Mouse (Mus musculus) retina, adult 2 months (tissue): ENCODE results near the gene Utp18.
"Not testable (repeated sequence)": the region's sequence is repeated elsewhere in the genome, so short reads cannot be mapped to it uniquely, and the experiment has no call there.

Experiments
- DNase-seq: peaks from one replicate; pipeline ENCODE4 v3.0.0-alpha.2; 2012; ENCODE audit warnings: low read depth, low spot score

The Utp18 gene

GRCm38 (mm10) chr11:93885572-93886410, at the start of gene Utp18, which contains the start of gene Mbtd1:
Utp18 (minus strand) TSS chr11:93885766.
Mbtd1 (plus strand) TSS chr11:93885852.
- peak; percentile 90 for DNase-seq

DNA sequence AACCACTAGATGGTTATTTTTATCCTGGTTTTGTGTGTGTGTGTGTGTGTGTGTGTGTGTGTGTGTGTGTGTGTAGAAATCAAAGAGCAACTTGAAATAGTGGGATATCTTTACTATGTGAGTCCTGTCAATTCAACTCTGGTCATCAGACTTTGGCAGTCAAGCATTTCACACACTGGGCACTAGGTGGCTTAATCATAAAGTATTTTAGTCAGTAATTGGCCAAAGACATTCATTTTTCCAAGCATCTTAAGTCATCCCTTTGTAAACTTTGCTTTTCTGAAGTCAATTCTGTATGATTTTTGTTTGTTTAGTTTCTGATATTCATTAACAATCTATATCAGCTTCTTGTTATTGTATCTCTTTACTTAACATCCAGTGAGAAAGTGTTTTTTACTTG, 43.5 kb upstream of the Utp18 start:
- DNase-seq = no peak

DNA sequence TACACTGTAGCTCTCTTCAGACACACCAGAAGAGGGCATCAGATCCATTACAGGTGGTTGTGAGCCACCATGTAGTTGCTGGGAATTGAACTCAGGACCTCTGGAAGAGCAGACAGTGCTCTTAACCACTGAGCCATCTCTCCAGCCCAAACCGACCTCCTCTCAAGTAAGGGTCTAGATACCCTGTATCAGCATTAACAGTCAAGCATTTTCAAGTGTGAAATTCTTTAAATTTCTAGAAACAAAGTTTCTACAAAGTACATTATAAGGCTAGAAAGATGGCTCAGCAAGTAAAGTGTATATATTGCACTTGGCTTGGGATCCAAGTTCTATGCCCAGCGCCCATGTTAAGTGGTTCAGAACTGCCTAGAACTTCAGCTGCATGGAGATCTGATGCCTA, 29.5 kb upstream of the Utp18 start:
- DNase-seq = not testable (repeated sequence)

DNA sequence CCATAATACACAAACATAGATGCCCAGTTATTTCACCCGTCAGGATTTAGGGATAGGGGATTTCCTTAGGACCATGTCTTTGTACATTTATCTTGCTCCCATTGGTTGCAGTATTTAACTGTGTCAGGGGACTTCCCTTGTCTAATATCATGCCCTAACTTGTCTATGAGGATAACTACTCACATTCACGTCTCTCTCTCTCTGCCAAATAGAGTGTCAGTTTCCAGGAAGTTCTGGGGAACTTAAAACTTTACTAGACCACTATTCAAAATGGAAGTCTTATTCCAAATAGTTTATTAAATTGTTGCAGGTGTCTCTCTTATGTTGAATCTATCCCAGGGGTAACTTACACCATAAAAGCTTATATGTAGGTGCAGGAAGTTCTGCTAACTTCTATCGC, 26.0 kb upstream of the Utp18 start:
- no peak for DNase-seq

GRCm38 (mm10) chr11:93908829-93909228, 23.3 kb upstream of the Utp18 start:
- no peak for DNase-seq

DNA sequence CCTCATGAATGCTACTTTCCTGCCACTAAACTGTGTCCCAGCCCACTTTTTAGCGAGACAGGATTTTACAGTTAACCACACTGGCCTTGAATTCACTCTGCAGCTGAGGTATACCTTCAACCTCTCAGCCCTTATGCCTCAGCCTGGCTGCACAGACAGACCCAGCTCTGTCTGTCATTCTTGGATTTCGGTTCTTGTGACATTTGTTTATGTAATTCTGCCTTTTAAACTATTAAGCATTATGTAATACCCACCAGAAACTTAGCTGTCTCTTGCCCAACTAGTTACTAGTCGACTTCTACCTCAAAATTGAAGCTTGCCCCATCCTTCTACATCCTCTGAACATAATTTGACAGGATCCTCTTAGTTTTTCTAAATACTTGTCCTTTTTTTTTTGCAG, 22.3 kb upstream of the Utp18 start:
- no peak for DNase-seq

GRCm38 (mm10) chr11:93906834-93907233, 21.3 kb upstream of the Utp18 start:
- DNase-seq = no peak

GRCm38 (mm10) chr11:93897732-93898131, 12.2 kb upstream of the Utp18 start:
- DNase-seq = no peak

DNA sequence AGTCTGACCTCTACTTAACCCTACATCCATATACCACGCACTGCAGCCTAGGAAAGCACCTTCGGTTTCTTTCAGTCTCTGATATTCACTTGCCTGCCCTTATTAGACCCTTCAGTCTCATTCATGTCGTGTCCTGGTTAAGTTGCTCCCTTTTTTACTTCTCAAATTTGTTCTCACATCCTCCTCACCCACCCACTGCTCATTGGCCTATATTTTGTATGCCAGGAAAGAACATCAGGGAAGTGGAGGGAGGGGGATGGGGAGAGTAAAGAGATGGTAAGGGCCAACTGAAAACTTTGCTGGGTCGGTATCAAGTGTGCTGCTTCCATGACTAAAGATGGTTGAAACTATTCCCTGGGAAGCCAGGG, 1.5 kb upstream of the Utp18 start:
- no peak for DNase-seq

GRCm38 (mm10) chr11:93886411-93887079, 979 bp upstream of the Utp18 start:
- DNase-seq = peak; percentile 6

GRCm38 (mm10) chr11:93884901-93885571, 530 bp downstream of the Utp18 start:
- peak; percentile 37 for DNase-seq

GRCm38 (mm10) chr11:93884068-93884467, 1.5 kb downstream of the Utp18 start:
- DNase-seq = no peak

DNA sequence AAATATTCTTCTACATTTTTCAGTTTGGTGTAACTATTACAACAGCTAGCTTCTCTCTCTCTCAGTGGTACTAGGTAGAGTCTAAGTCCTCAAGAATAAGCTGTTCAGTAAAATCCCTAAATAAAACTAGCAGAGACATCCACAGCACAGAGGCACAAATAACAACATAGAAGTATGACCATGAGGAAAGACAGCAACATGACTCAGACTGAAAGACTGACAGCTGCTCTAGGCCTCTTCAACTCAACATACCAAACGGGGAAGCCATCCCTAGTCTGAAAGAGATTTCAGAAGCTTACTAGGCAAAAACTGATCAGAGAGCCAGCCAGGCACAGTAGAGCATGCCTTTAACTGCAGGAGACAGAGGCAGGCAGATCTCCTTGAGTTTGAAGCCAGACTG, 22.9 kb downstream of the Utp18 start:
- no peak for DNase-seq

GRCm38 (mm10) chr11:93862045-93862623, 23.4 kb downstream of the Utp18 start:
- DNase-seq = no peak

DNA sequence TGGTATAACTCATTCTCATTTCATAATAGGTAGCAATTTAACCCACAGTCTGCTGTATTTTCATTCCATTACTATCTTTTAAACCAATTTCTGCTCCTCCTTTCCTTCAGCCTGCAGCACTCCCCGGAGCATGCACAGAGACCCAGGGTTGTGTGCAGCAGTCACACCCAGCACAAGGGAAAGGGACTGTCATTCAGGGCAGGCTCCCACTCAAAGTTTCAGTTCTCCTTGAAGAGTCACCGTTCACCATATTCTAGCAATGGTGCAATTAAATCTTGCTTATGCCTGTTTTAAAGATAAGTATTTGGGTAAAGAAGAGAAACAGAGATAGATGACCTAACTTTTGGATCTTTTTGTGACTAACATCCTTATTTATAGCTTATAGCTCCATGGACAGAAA, 24.4 kb downstream of the Utp18 start:
- no peak for DNase-seq

GRCm38 (mm10) chr11:93860540-93861172, 24.9 kb downstream of the Utp18 start:
- DNase-seq = no peak

- peak; percentile 43 for DNase-seq
These were observed 29.1 kb downstream of the Utp18 start for GRCm38 (mm10) chr11:93856284-93856955.

GRCm38 (mm10) chr11:93852546-93852945, 33.0 kb downstream of the Utp18 start:
- DNase-seq = no peak

DNA sequence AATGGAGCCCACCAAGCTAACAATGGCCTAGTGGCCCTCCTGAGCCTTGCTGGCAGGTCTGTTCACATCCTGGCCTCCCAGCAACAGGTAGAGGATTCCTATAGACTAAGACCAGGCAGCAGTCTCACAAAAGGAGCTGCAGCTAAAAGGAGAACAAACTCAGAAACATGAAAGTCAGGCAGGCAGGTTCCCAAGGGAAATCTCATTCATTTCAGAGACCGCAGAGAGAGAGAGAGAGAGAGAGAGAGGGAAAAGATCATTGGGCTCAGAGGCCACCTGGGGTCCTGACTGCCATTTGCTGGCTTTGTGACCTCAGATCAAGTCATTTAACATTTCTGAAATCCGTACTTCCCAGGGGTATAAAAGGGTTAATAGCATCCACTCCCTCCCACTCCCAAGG, 38.2 kb downstream of the Utp18 start:
- DNase-seq = no peak

GRCm38 (mm10) chr11:93835800-93836199, 49.8 kb downstream of the Utp18 start:
- DNase-seq = no peak

DNA sequence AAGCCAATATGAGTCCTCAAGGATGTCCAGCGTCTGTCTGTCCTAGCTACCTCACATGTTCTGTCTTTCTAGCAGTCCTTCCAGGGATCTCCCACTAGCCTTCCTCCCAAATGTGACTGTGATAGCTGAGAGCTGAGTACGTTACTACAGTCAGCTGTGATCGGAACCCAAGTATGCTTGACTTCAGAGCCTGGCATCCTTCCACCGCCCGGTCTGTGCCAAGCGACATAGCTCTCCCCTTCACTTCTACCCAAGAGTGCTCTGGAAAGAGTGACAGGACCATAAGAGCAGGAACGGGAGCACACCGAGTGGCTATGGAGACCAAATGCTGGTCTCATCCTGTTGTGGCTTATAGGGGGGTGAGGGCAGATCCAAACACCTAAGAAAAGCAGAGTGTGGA, 55.6 kb downstream of the Utp18 start:
- DNase-seq = no peak
